Mouse (Mus musculus) adipocyte (in vitro differentiated cells): ENCODE data around the gene Tmem221.

Experiments
- DNase-seq: peaks from one replicate; pipeline ENCODE4 v3.0.0-alpha.2; 2016; ENCODE audit warnings: low spot score

The Tmem221 gene

GRCm38 (mm10) chr8:71558071-71558957 lies at the start of gene Tmem221:
TSS of gene Tmem221 (minus strand) at chr8:71558871.
- no peak for DNase-seq

- no peak for DNase-seq
Observed at GRCm38 (mm10) chr8:71604021-71604420, 45.4 kb upstream of the Tmem221 start.

DNA sequence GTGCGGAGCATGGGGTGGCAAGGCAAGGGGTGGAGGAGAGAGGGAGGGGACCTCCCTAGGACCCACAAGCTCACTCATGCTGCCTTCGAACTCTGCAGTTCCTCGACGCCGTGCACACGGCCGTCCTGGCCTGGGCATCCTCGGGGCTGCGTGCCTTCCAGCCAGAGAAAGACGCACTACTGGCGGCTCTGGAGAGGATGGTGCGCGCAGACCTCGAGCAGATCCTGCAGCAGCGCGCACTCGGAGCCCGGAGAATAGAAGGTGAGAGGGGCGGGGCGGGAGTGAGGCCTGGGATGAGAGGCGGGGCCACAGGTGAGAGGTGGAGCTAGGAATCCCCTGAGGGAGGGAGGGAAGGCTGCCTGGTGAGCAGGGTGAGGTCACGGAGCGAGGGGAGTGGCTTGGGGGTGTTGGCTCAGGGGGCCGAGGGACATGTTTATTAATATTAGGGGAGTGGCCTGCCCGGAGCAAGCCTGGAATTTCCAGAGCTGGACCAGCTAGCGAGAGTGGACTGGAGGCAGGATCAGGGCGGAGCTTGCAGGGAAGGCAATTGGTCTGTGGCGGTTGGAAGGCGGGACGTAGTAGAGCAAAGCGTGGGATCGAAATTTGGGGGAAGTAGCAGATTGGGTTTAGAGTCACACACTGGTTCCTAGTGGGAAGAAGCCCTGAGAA lies 44.1 kb upstream of the Tmem221 start:
- DNase-seq, result no peak

- DNase-seq, result no peak
Observed at GRCm38 (mm10) chr8:71601939-71602665, 43.4 kb upstream of the Tmem221 start.

DNA sequence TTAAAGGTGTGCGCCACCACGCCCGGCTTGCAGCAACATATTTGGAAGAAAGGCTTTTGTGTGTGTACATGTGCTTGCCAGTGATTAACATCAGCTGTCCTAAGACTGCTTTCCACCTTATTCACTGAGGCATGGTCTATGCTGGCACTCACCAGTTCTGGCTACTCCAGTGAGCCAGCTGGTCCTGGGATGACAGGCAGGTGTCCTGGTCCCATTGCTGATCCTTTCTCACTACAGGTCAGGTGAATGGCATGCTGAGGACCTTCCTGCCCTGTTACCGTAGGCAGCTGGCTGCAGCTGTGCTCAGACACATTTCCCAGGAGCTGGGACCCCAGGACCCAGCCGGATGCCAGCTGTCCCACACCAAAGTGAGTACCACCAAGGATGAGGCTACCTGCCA lies 40.2 kb upstream of the Tmem221 start:
- DNase-seq, result no peak

GRCm38 (mm10) chr8:71598375-71598774 lies 39.7 kb upstream of the Tmem221 start:
- DNase-seq, result no peak

- DNase-seq, result no peak
Observed at GRCm38 (mm10) chr8:71597451-71597850, 38.8 kb upstream of the Tmem221 start, which contains the start of gene Fam129c. TSS of gene Fam129c (plus strand) at chr8:71597648.

DNA sequence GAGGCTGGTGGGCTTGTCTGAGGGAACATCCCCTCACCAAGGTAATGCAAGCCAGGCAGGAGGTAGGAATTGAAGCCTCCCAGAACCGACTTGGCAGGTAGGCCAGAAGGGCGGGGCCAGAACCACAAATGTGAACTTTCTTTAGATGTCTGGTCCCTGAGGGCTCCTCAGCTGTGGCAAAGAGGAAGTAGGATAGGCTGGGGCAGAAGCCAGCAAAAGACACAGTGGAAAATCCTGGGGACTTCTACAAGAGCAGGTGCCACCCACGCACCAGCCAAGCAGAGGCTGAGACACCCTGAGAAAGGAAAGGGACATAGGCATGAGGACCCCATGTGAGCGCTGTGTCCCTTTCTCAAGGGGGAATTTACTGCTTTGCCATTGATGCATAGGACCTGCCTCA lies 38.1 kb upstream of the Tmem221 start:
- no peak for DNase-seq

DNA sequence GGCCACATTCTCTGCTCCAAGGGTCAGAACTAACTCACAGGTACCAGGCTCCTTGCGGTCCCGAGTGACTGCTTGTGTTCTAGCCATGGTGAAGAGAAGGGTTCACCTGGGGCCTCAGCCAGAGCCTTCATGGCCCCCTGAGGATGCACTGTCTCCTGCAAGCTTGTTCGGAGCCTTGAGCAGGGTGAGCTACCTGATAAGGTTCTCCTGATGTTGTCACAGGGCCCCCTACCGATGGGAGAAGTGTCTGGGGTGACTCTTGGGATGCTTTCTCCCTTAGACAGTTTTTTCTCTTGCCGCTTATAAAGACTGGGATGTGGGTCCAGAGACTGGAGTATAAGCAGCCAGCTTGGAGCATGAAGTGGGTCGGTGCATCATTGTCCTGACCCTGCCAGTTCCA lies 37.7 kb upstream of the Tmem221 start:
- no peak for DNase-seq

GRCm38 (mm10) chr8:71595862-71596261 lies 37.2 kb upstream of the Tmem221 start:
- peak; percentile 65 for DNase-seq

DNA sequence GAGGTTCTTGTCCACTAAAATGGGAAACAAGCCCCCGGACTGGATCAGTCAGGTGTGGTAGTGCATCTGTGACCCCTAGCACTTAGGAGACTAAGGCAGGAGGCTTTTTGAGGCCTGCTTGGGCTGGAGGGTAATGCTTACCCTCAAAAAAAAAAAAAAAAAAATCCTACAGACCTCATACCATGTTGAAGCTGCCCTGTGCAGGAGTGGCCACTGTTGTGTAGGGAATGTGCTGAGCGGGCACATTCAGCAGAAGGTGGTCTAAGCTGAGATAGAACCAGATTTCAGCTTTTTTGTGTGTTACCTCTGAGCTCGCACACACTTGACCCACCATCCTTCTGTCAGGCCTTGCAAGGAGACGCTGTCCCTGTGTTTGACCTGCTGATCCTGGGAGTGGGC lies 35.7 kb upstream of the Tmem221 start:
- no peak for DNase-seq

DNA sequence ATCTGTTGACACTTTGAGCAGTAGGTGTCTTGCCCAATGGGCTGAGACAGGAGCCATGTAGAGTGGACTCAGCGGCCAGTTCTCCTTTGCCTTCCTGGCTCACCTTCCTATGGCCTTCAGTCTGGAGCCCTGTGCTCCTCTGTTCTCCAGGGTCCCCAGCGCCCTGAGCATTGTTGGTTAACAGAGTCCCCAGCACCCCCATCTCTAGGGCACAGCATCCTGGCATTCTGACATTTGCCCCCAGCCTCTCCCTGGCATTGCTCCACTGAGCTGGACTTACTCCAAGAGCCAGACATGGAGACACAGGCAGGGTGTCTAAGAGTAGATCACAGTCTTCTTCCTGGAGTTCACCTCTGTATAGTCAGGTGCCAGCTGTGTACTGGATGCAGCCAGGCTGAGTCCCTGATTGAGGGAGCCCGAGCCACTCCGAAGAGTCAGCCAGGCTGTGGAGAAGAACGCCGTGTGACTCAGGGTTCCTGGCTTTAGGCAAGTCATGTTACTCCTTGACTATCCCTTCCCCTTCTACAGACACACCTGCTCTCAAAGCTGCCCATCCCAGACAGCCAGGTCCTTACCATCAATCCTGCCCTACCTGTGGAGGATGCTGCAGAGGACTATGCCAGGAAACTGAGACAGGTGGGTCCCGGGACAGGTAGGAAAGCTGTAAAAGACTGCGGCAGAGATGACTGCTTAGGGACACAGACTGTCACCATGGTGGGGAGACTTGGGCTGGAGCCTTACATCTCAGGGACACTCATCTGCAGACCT lies 35.1 kb upstream of the Tmem221 start:
- DNase-seq, result no peak

DNA sequence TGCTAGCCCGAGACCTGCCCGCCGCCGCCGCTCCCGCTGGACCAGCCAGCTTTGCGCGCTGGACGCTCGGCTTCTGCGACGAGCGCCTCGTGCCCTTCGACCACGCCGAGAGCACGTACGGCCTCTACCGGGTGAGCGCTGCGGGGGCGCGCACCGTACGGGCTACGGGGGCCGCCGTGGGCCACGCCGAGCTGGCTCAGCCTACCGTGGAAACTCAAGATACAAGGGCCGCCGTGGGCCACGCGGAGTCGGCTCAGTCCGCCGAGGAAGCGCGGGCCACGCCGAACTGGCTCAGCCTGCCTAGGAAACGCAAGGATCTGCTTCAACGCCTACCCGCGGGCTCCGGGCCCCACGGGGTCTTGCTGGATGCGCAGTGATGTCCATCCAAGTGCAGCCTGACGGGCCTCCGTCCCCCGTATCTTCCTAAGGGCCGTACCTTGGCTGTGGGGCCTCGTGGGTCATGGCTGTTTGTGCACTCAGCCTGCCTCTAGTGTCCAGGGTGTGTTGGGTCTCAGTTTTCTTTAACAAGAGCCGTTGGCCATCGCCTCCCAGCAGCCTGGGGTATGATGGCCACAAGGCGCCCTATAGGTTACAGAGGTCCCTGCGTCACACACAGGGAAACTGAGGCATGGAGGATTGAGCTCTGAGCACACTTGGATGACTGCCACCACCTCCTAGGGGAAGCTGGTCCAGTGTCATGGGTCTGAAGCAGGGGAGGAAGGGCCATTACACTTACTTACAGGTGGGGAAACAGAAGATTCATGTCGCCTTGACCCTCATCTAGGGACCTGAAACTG lies 33.9 kb upstream of the Tmem221 start:
- peak; percentile 35 for DNase-seq

GRCm38 (mm10) chr8:71591471-71592373 lies 33.1 kb upstream of the Tmem221 start, which contains the start of gene Pgls:
TSS of gene Pgls (plus strand) at chr8:71592176.
- peak; percentile 96 for DNase-seq

DNA sequence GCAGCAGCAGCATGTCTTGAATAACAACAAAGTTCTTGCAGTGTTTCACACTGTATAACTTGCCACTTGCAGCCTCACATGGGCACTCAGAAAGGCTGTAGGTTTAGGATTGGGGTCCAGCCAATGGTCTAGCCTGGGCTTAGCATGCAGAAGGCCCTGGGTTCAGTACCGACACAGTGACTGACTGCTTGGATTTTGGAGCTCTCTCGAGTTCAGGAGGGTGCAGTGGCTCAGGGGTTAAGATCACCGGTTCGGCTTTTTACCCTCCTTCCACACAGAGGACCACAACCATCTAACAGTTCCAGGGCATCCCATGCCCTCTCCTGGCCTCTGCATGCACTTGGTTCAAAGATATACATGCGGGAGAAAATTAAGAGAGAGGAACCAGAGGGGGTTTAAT lies 32.3 kb upstream of the Tmem221 start:
- DNase-seq, result no peak

DNA sequence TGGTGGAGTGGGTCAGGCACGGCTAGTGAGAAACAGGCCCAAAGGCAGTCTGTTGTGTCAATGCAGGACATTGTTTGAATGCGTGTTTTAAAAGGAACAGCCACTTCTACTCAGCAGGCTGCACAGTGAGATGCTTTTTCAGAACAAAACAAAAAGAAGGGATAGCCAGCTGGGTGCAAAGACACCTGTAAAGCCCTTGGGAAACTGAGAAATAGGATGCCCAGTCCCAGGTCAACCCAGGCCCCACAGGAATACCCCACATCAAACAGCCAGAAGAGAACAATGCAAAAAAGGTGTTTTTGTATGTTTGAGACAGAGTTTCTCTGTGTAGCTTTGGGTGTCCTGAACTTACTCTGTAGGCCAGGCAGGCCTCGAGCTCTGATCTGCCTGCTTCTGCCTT lies 30.1 kb upstream of the Tmem221 start:
- no peak for DNase-seq

DNA sequence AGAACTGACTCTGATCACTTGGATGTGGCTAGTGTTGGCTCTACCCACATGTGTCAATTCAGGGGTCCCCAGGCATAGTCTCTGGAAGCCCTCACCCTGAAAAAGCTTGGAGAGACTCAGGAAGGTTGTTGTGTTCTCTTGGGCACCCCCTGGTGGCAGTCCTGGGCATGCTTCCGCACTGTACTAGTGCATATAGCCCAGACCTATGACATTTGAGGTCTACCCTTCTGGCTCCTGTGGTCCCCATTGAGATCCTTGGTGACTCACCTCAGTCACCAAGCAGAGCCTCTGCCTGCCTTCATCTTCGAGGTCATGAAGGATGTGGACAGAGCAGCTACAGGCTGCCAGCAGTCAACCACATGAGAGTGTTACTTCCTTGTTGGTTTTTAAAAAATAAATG lies 28.2 kb upstream of the Tmem221 start:
- peak; percentile 54 for DNase-seq

DNA sequence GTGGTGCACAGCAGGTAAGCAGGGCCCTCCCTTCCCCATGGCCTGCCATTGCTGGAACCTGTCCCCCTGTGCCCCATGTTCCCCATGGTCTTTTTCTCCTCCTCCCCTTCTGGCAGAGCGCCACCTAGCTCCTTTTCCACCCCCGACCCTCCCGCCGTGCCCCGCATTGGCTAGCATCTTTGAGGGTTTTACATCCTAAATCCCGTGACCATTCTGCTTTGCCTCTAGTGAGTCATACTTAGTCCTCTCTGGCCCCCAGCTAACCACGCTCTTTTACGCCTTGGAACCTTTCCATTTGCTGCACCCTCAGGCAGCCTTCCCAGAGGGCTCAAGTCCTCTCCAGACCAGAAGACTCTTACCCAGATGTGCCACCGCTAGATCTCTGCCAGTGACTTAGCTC lies 21.5 kb upstream of the Tmem221 start:
- no peak for DNase-seq

DNA sequence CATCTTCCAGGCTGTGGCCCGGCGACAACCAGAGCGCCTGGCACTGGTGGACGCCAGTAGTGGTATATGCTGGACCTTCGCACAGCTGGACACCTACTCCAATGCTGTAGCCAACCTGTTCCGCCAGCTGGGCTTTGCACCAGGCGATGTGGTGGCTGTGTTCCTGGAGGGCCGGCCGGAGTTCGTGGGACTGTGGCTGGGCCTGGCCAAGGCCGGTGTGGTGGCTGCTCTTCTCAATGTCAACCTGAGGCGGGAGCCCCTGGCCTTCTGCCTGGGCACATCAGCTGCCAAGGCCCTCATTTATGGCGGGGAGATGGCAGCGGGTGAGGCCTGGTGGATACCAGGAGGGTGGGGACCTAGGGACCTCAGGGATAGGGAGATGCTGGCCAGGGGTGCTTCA lies 20.8 kb upstream of the Tmem221 start:
- DNase-seq, result no peak

DNA sequence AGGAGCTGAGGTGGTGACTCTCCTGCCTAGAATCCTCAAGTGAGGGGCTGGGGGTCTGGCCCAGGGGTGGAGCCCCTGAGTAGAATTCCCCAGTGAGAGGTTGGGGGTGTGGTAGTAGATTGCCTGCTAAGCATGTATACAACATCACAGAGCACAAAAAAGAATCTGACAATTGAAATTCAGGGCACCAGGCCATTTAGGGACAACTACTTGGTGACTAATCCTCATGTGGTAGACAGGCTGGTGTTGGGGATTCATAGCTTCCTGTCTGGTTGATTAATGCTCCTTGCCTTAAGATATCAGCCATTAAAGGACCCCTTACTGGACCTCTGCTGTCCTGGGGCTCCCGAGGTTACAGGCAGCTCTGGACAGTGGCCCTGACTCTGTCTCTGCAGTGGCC lies 20.3 kb upstream of the Tmem221 start:
- DNase-seq, result no peak
